Mouse (Mus musculus) megakaryocyte, embryonic 14.5 days (primary cell): ENCODE results near the gene Dixdc1. TPM values are rescaled to one million over a fixed set of nuclear protein-coding genes. Genes with fewer than 3 reads are reported as not detected.

Experiments
- H3K27me3 ChIP-seq: replicated peaks from 2 replicates; pipeline ENCODE3; 2012; ENCODE audit warnings: inconsistent platforms
- H3K36me3 ChIP-seq: replicated peaks from 2 replicates; pipeline ENCODE3; 2012; ENCODE audit warnings: low read length, inconsistent platforms, mixed read lengths
- H3K4me1 ChIP-seq: 2 replicates; pipeline ENCODE4 v1.6.1; 2012; ENCODE audit warnings: inconsistent platforms
- H3K4me3 ChIP-seq: replicated peaks from 2 replicates; pipeline ENCODE3; 2012; ENCODE audit warnings: moderate library complexity, mild to moderate bottlenecking, inconsistent platforms
- H3K9me3 ChIP-seq: 2 replicates; pipeline ENCODE4 v1.6.1; 2012; ENCODE audit warnings: inconsistent platforms
- FLI1 ChIP-seq: IDR thresholded peaks from 2 replicates; pipeline ENCODE4 v1.6.1; 2012; ENCODE audit warnings: low read length, inconsistent platforms, mixed read lengths
- GATA1 ChIP-seq: IDR thresholded peaks from 3 replicates; pipeline ENCODE4 v1.6.1; 2012; ENCODE audit warnings: mixed read lengths, low read length, inconsistent platforms, borderline replicate concordance
- polyA plus RNA-seq: library from polyadenylated mRNA; stranded (reverse); fragments of >175 nt; gene quantifications from 2 replicates; pipeline ENCODE4 v1.2.3, GENCODE M21; 2012; ENCODE audit warnings: low replicate concordance; ENCODE audit not compliant: insufficient read depth

Gene Dixdc1
- polyA plus RNA-seq, 1 experiment, result not detected

DNA sequence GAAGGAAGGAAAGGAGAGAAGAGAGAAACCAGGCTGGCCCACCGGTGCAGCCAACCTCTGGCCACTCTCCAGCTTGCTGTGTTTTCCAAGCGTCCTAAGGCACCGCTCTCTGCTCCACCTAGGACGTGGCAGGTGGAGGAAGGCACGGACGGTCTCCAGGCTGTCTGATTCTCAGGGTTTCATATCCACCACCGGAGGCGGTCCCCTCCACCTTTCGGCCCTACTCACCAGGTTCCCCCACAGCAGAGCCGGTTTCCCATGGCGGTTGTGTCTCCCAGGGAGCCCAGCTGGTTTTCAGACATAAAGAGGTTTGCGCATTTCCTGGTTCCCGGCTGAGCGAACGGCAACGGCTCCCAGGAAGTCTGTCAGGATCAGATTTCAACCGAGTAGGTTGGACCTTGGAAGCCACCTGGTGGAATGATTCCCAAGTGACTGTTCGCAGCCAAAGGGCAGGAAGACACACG, 6.9 kb upstream of the Dixdc1 start, which contains the start of gene 2310030G06Rik:
2310030G06Rik (minus strand) TSS at position 323 of the 464 bp plus-strand sequence.
- Histone ChIP-seq H3K27me3 (peaks cover 9% of the 10 kb centered on the region), H3K9me3 (no peaks in the 10 kb centered on the region), H3K4me3 (peak within 1 kb of the TSS; percentile 82), H3K4me1 (peaks cover 19% of the 10 kb centered on the region), H3K36me3 (no peaks in the 10 kb centered on the region)
- TF ChIP-seq FLI1 (no peak), GATA1 (no peak)

DNA sequence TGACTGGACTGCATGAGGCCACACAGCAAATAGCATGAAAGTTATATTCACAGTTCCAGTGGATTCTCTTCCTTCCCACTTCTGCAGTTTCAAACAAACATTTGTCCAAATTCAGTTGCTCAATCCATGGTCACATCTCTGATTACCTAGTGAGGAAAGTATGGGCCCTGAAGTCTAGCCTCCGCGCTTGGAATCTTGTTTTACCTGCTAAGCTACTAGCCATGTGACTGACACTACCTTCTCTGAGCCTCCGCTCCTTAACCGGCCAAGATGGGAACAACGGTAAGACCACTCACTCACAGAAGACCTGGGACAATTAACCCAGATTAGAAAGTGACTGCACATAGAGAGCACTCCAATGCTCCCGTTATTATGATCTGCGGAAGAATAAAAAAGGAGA, 6.5 kb upstream of the Dixdc1 start:
- Histone ChIP-seq H3K4me3 (peak overlapping the region; percentile 82), H3K9me3 (no peaks in the 10 kb centered on the region), H3K36me3 (no peaks in the 10 kb centered on the region), H3K27me3 (peaks cover 5% of the 10 kb centered on the region), H3K4me1 (peaks cover 22% of the 10 kb centered on the region)
- no peak for TF ChIP-seq GATA1
- no peak for TF ChIP-seq FLI1

DNA sequence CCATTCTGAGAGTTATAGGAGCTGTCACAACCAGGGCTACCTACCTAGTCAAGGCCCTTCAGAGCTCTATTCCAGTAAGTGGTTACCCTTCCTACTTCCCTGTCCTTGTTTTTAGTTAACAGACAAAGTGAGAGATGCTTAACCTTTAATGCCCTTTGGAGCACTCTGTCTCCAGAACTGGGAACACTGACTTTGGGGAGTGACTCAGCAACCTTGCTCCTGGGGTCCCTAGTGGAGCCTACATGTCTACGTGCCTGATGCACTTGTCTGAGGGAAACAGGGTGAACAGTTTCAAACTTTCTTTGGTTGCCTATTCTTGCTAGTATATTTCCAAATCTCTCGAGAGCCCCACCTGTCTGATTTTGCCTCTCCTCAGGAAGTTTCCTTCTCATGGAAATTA, 3.4 kb upstream of the Dixdc1 start:
- TF ChIP-seq FLI1 (no peak), GATA1 (no peak)
- Histone ChIP-seq H3K9me3 (no peaks in the 10 kb centered on the region), H3K36me3 (no peaks in the 10 kb centered on the region), H3K27me3 (peaks cover 18% of the 10 kb centered on the region), H3K4me3 (no peak overlapping the region), H3K4me1 (peaks cover 37% of the 10 kb centered on the region)

DNA sequence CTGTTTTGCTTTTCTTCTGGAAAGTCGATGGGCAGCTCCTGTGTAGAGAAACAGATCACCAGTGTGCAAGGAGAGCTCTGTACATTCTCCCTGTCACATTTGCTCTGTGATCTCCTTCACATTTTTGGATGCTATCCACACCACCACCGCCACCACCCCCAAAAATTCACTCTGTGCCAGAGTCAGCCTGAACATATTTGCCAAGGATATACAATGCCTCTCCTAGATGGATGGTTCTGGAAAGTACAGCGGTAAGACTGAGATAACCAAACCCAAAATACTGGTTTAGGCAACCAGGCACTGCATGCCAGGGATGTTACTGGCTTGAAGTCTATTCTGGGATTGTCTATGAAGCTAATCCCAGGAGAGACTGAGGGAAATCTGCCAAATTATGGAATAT, 2.9 kb upstream of the Dixdc1 start:
- TF ChIP-seq FLI1 (no peak), GATA1 (no peak)
- Histone ChIP-seq H3K27me3 (peaks cover 21% of the 10 kb centered on the region), H3K4me3 (no peak overlapping the region), H3K9me3 (no peaks in the 10 kb centered on the region), H3K4me1 (peaks cover 37% of the 10 kb centered on the region), H3K36me3 (no peaks in the 10 kb centered on the region)

DNA sequence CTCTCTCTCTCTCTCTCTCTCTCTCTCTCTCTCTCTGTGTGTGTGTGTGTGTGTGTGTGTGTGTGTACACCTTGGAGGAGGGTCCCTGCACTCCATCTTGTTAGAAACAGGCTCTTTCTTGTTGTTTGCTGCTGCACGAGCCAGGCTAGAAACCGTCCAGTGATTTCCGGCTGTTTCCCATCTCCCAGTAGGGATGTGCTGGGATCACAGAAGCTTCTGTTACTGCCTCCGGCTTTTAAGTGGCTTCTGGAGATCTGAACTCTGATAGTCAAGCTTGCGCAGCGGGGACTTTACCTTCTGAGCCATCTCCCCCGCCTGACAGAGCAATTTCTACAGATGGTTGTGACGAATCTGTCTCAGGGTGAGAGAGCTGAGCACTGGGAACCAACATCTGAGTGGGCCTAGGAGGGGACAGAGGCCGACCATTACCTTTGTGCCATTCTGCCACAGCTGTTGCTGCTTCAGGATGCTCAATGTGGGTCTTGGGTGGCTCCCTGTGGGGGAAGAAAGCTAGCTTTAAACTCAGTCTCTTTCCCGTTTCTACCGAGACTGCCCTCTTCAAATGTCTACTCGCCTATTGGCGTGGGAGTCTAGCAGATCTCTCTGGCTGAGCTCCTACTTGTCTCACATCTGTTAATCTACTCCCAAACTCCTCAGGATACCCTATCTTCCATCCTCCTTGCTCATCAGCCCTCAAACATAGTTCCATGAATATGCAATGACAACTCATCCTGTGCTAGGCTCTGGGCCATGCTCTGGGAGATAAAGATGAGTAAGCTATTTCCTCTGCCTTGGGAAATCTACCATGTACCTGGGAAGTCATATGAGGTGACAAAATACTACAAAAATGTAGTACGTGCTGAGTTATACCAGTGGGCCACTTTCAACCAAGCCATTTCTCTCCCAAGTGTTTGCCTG, 1.8 kb upstream of the Dixdc1 start:
- Histone ChIP-seq H3K27me3 (peaks cover 21% of the 10 kb centered on the region), H3K9me3 (no peaks in the 10 kb centered on the region), H3K4me1 (peaks cover 33% of the 10 kb centered on the region), H3K36me3 (no peaks in the 10 kb centered on the region), H3K4me3 (no peak overlapping the region)
- TF ChIP-seq GATA1 (no peak), FLI1 (no peak)

DNA sequence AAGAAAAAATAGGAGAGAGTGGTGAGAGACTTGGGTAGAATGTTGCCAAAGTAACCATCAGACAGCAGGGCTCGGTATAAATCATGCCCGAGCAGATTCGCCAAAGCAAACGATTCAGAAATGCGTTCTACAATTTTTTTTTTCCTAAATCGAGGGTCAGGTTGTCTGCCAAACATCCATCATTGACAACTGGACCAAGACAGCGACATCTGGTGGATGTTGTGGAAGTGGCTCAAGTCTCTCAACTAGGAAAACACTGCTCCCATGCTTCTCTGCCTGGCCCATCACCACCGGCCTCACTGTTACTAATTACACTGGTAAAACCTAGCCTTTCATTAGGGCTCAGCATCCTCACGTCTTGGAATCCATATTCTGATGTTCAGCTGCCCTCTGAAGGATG, 4.3 kb downstream of the Dixdc1 start:
- Histone ChIP-seq H3K4me3 (no peak overlapping the region), H3K36me3 (no peaks in the 10 kb centered on the region), H3K9me3 (no peaks in the 10 kb centered on the region), H3K27me3 (peaks cover 34% of the 10 kb centered on the region), H3K4me1 (peaks cover 18% of the 10 kb centered on the region)
- no peak for TF ChIP-seq FLI1
- no peak for TF ChIP-seq GATA1

DNA sequence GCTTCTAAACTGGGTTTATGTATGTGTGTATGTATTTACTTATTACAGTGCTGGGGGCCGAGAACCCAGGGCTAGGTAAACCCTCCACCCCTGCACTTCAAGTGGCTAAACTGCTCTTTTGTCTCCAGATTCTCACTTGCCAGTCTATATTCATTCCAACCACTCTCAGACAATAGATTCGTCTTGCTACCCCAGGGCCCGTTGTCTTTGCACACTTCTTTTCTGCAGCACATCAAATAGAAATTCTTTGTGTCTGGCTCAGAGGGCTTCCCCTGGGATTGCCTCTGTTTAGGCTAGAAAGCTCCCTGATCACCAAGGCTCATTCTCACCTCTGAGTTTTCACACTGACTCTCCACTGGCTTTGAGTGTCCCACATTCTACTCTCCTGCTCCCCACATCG, 6.8 kb downstream of the Dixdc1 start:
- peaks cover 26% of the 10 kb centered on the region for H3K4me1 ChIP-seq
- no peaks in the 10 kb centered on the region for H3K36me3 ChIP-seq
- TF ChIP-seq FLI1 (no peak), GATA1 (no peak)
- no peak overlapping the region for H3K4me3 ChIP-seq
- no peaks in the 10 kb centered on the region for H3K9me3 ChIP-seq
- peaks cover 40% of the 10 kb centered on the region for H3K27me3 ChIP-seq

DNA sequence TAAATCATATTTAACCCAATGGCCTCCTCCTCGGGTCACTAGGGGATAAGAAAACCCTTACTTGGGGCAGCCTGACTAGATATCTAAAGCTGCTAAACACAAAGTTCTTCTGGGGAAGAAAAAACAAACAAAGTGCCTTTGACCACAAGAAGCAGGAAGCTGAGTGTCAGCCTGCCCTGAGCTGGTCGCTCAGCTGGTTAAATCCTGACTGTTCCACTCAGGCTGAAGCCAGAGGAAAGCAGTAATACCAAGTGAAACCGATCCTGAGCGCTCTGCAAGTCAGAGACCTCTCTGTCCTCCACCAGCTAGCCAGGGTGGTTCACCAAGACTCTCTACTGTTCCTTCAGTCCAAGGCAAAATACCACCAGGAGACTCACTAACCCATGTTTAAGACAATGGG, 9.7 kb downstream of the Dixdc1 start:
- TF ChIP-seq GATA1 (no peak), FLI1 (no peak)
- H3K36me3 ChIP-seq, result no peaks in the 10 kb centered on the region
- peaks cover 63% of the 10 kb centered on the region for H3K27me3 ChIP-seq

DNA sequence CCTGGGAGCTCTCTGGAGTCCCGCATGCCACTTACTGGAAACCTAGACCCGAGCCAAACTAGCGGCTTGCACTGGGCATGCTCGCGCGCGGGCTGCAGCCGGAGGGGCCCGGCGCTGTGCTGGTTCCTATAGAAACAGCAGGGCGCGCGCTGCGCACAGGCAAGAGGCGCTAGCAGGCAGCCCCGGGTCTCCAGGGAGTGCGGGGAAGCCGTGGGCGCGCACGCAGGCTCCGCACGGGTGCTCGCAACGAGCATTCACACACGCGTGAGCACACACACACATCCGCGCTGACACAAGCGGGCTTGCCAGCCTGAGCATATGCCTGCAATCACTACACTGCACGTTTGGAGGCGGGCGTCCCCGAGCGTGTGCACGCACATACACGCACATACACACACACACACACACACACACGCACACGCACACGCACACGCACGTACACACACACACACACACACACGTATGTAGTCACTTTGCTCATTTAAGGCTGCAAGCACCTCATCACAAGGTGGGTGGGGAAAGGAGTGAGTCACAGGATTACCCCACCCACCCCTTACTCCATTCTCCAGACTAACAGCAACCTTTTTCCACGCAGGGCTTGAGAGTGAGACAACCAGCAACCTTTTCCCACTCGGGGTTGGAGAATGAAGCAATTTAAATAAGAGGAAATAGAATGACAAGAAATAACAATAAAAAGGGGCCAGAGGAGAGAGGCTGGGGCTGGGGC, 11.2 kb downstream of the Dixdc1 start:
- H3K9me3 ChIP-seq, result no peaks in the 10 kb centered on the region
- peak overlapping the region; percentile 94 for H3K4me3 ChIP-seq
- peaks cover 69% of the 10 kb centered on the region for H3K27me3 ChIP-seq

More for the DNA sequence above, 9.7 kb downstream of the Dixdc1 start:
- Histone ChIP-seq H3K4me3 (no peak overlapping the region), H3K4me1 (peaks cover 31% of the 10 kb centered on the region), H3K9me3 (no peaks in the 10 kb centered on the region)

DNA sequence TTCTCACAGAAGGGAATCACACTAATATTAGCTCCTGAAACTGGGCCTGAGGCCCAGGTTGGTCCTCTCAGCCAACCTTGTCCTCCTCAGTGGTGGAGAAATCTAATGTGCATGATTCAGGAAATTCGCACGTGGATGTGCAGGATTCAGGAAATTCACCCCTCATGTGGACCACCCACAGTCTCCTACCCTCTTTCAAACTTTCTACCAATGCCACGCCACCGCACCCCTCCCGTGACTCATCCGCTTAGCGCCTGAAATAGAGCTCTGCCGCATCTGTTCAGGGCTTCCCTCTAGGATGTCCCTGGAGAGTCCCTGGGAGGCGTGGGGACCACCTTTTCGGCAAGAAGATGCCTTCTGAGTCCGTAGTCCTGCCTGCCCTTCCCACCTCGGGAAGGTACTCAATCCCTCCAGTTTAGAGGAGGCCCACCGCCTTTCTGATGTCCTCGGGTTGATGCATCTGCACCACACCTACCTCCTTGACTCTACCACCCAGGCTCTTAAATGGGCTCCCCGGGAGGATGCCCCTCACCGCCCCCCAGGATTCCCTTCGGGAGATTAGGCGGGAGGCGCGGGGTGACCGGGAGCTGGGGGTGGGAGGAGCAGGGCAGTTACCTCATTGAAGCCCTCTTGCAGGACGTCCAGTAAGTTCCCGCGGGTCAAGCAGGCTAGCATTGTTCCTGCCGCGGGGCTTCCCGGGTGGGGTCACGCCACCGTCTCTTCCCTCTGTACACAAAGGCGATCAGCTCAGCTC, 12.0 kb downstream of the Dixdc1 start:
- Histone ChIP-seq H3K9me3 (no peaks in the 10 kb centered on the region), H3K4me3 (peak overlapping the region; percentile 94), H3K27me3 (peaks cover 68% of the 10 kb centered on the region), H3K4me1 (peaks cover 30% of the 10 kb centered on the region), H3K36me3 (no peaks in the 10 kb centered on the region)
- TF ChIP-seq FLI1 (no peak), GATA1 (no peak)

More for the DNA sequence above, 11.2 kb downstream of the Dixdc1 start:
- H3K4me1 ChIP-seq, result peaks cover 33% of the 10 kb centered on the region
- no peak for TF ChIP-seq GATA1
- TF ChIP-seq FLI1, result no peak
- no peaks in the 10 kb centered on the region for H3K36me3 ChIP-seq
